Mouse (Mus musculus): ENCODE data around the gene Slamf9.

The Slamf9 gene

DNA sequence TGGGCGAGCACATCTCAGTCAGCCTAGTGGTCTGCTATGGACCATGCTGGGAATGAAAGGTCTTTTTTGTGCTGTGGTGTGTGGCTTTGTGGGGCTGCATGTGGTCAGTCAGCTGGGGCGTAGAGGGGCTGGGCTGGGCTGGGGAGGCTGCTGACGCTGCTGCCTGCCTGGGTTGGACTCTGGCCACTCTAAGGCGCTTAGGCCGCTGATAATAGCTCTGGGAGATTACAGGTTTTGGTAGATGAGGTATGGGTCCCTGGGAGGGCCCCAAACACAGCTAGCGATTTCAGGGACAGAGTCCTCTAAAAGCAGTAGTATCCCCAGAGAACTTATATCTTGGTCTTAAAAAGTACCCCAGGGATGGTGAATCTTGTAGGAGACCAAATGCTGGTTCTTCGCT, 13.7 kb downstream of the Slamf9 start:
- no peak for DNase-seq (ENCODE audit: extremely low read depth, insufficient read length, low spot score)

GRCm38 (mm10) chr1:172489585-172490250, 14.6 kb downstream of the Slamf9 start:
- no peak for DNase-seq (ENCODE audit: extremely low read depth, insufficient read length, low spot score)

DNA sequence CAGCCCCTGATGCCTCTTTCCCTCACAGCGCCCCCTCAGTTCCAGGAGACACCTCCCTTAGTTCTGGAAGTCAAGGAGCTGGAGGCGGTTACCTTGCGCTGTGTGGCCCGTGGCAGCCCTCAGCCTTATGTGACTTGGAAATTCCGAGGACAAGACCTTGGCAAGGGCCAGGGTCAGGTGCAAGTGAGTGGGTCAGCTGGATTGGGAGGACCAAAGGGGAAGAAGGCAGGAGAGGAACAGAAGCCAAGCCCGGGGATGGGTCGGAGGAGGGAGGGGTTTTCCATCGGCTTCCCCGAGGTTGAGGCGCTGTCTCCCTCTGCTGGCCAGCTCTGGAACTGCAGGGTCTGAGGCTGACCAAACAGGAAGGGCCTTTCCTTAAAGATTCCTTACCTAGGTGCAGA, 15.1 kb downstream of the Slamf9 start:
- peak; percentile 69 for DNase-seq (ENCODE audit: extremely low read depth, insufficient read length, low spot score)

GRCm38 (mm10) chr1:172492047-172492446, 16.9 kb downstream of the Slamf9 start:
- DNase-seq (ENCODE audit: extremely low read depth, insufficient read length, low spot score) = no peak

DNA sequence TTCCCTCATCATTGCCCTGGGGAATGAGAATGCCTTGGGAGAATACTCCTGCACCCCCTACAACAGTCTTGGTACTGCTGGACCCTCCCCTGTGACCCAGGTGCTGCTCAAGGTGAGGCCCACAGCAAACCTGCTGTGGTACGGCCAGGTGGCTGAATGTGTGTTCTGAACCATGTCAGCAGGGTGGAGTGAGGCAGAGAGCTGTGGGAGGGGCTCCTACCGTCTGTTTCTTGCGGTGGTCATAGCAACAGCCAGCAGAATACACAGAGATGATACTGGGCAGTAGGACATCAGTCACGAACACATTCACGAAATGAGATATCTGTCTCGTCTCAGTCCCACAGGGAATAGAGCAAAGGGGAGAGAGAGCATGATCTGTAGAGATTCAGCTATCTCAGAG, 18.4 kb downstream of the Slamf9 start:
- DNase-seq (ENCODE audit: extremely low read depth, insufficient read length, low spot score) = no peak

- DNase-seq (ENCODE audit: extremely low read depth, insufficient read length, low spot score) = no peak
Observed at GRCm38 (mm10) chr1:172496030-172496429, 20.9 kb downstream of the Slamf9 start.

- no peak for DNase-seq (ENCODE audit: extremely low read depth, insufficient read length, low spot score)
Observed at GRCm38 (mm10) chr1:172497428-172497827, 22.3 kb downstream of the Slamf9 start.

DNA sequence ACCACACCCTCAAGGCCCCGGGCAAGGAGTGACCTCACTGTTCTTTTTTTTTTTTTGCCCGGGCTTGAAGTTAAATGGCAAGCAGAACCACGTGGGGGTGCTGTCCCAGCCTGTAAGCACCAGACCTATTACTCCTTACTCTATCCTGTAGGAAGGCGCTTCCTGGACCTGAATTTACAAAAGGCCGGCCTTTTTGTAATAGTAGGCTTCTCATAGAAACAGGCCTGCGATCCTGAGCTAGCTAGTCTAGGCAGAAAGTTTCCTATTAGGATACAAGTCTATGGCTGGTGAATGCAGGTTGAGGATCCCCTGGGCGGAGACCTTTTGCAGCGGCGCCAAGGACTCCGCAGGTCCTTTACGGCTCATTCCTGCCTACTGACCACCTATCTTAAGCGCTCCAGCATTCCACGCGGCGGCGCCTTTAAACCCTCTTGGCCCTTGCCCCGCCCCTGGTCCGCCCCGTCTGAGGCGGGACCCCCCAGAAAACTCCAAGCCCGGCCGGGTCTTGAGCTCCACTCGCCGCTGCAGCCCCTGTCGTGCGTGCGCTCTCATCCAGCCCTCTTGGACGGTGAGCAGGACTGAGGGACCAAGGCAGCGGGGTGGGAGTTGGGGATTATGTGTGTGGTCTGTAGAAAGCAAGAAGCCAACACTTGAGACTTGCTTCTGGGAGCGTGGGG, 24.7 kb downstream of the Slamf9 start, which contains the start of gene Tagln2:
TSS of gene Tagln2 (plus strand) at position 283 of the 677 bp plus-strand sequence.
- DNase-seq (ENCODE audit: extremely low read depth, insufficient read length, low spot score) = peak; percentile 97

- DNase-seq (ENCODE audit: extremely low read depth, insufficient read length, low spot score) = peak; percentile 87
Observed at GRCm38 (mm10) chr1:172500451-172501370, 25.6 kb downstream of the Slamf9 start.

GRCm38 (mm10) chr1:172501371-172502144, 26.4 kb downstream of the Slamf9 start:
- peak; percentile 85 for DNase-seq (ENCODE audit: extremely low read depth, insufficient read length, low spot score)

DNA sequence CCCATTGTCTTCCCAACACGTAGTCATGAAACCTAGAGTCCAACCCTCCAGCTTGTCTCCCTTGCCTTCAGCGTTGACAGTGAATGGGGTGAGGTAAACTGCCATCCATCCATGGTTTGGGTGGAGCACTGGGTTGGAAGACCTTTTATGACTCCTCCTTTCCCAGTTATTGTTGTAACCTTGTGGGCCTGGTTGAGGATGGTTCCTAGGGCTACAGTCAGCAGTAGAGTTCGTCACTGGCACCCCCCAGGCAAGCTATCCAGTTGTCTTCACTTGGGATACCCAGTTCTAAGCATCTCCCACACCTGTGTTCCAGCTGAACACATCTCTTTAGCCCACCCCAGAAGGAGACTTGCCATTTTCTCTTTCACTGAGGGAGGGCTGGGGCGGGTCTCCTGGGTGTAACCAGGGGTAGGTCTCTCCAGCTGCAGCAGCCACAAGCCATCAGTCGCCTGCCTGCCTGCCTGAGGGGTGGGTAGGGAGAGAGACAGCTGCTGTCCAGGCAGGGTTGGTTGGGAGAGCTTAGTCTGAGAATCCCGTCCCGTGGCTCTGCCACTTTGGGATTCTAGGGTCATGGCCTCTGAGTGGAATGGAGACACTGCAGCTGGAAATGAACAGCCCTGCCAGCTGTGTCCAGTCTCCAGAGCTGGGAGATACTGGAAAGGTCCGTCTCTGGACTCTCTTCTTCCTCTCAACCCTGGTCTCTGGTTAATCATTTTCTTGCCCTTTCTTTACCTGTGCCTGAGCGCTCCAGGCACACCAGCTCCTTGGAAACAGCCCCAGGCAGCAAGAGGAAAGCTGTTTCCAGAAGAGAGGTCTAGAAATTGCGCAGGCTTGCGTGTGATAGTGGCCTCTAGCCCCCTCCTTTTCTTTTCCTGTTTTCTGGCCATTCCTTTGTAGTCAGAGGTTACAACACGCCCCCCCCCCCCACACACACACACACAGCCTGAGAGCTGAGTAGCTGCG, 27.3 kb downstream of the Slamf9 start:
- peak; percentile 40 for DNase-seq (ENCODE audit: extremely low read depth, insufficient read length, low spot score)

DNA sequence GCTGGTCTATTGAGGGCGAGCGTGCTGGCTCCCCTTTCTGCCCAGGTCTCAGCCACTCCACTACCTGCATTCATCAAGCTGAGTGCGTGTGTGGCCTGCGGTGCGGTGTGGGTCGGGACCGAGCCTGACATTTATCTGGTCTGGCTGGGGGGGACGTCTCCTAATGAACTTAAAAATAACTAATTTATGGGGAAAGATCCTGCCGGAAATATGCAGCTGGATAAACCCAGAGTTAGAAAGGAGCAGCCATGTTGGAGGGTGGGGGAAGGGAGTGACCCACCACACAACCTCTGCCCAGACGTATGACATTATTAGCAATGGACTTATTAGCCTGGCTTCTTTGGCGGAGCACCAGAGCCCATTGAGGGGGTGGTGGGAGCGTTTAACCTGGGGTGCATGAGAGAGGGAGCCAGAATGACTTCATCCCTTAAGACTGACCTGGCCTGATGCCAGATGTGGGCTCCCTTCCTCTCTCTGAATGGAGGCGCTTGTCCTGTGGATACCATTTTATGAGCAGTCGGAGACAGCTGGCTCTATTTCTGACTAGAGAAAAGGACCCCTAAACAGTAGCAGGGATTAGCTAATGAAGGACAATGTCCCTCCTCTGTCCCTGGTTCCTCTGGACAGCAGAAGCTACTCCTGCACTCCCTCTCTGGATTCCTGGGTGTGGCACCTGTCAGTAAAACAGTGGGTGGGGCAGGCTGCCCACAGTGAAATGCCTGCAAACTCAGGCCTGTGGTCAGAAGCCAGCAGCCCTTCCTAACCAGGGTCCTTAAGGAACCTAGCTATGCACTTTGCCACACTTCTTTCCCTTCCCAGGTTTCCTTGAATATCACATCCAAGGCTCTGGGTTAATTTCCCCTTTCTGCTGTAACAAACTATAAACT, 28.2 kb downstream of the Slamf9 start:
- DNase-seq (ENCODE audit: extremely low read depth, insufficient read length, low spot score) = peak; percentile 72

- no peak for DNase-seq (ENCODE audit: extremely low read depth, insufficient read length, low spot score)
Observed at GRCm38 (mm10) chr1:172504756-172505155, 29.6 kb downstream of the Slamf9 start.

GRCm38 (mm10) chr1:172507001-172507400, 31.8 kb downstream of the Slamf9 start:
- peak; percentile 29 for DNase-seq (ENCODE audit: extremely low read depth, insufficient read length, low spot score)

DNA sequence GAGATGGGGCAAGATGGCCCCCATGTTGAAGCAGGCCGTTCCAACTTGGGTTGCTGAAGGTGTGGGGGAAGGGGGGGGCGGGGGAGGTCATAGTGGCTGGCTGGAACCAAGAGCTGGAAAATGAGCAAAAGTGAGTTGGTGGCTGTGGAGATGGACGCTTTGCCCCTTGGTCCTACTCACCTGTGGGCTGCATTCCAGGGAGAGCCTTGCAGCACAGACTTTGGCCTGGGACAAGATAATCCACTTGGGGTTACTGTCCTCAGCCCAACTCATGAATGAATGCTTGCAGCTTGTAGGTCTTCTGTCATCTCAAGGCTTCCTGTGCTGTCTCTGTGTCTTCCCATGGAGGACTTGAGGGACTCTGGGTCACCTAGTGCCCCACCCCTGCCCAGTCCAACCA, 32.5 kb downstream of the Slamf9 start:
- DNase-seq (ENCODE audit: extremely low read depth, insufficient read length, low spot score) = no peak

- no peak for DNase-seq (ENCODE audit: extremely low read depth, insufficient read length, low spot score)
Observed at GRCm38 (mm10) chr1:172508172-172508571, 33.0 kb downstream of the Slamf9 start.

GRCm38 (mm10) chr1:172509235-172509634, 34.1 kb downstream of the Slamf9 start:
- DNase-seq (ENCODE audit: extremely low read depth, insufficient read length, low spot score) = no peak

DNA sequence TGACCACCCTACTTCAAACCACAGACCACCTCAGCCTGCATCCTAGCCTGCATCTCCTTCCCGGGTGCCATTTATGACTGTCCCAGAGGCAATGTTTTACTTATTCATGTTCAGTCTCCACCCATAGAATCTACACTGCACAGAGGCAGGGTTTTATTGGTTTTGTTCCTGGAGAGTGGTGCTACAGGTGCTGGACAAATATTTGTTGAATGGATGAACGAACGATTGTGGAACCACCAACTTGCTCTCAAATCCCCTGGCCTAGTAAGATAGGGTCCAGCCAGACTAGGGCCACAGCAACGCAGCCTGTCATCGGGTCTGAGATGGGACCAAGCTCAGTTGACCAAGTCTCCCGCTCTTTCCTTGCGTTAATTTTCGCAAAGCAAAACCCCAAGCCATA, 34.8 kb downstream of the Slamf9 start:
- DNase-seq (ENCODE audit: extremely low read depth, insufficient read length, low spot score) = no peak

Measured in 3134 (cell line).